Mouse (Mus musculus): ENCODE data around the gene Myl3.

DNA sequence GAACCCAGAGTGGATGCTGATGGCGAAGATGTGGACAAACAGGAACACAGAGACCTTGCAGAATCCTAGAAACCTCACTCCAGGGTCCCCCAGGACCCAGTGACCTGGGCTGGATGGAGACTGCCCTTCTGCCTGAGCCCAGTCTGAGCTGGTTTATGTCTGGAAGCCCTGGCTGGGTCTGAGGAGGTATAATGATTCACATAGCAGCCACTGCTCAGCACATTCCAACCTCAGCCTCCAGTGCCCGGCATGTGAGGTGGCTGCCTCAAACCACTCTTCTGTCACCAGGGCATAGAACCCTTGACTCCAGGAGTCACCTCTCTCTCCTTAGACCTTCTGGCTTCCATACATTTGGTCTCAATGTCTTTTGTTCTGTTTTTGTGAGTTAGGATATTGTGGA lies 6.8 kb downstream of the Myl3 start:
- no peak for TF ChIP-seq EP300 (optimal IDR thresholded peaks at IDR 0.05)
- no peak for TF ChIP-seq CTCF (IDR thresholded peaks at IDR 0.05; ENCODE audit: low read depth)

All from stomach, postnatal 0 days (tissue).